Mouse (Mus musculus): ENCODE measurements around the gene Gm7075. TPM values are rescaled to one million over a fixed set of nuclear protein-coding genes. Genes with fewer than 3 reads are reported as not detected.

Gm7075 gene
- polyA plus RNA-seq, 1 experiment: not detected

GRCm38 (mm10) chr10:63439694-63440228 lies 18.2 kb upstream of the Gm7075 start:
- TF ChIP-seq MYOD1 (IDR thresholded peaks at IDR 0.05; ENCODE audit: control insufficient read depth, insufficient read length, low read depth) (no peak), CEBPB (IDR thresholded peaks at IDR 0.05; ENCODE audit: low read depth) (no peak), USF1 (IDR thresholded peaks at IDR 0.05; ENCODE audit: low read depth) (no peak), MYOG (IDR thresholded peaks at IDR 0.05; ENCODE audit: control insufficient read depth, extremely low read depth, insufficient read length) (no peak), CTCF (IDR thresholded peaks at IDR 0.05; ENCODE audit: control insufficient read depth, insufficient read depth, insufficient read length) (no peak), MAX (IDR thresholded peaks at IDR 0.05) (no peak), FOSL1 (IDR thresholded peaks at IDR 0.05; ENCODE audit: insufficient read depth, low read length, poor library complexity, severe bottlenecking) (no peak)
- Histone ChIP-seq H3ac (ENCODE audit: control insufficient read depth, insufficient read length, low read depth) (no peak overlapping the region), H3K79me3 (ENCODE audit: low read depth) (no peaks in the 10 kb centered on the region), H3K36me3 (ENCODE audit: control insufficient read depth, insufficient read depth) (no peaks in the 10 kb centered on the region), H3K79me2 (ENCODE audit: control insufficient read depth, insufficient read depth) (no peaks in the 10 kb centered on the region), H3K4me3 (ENCODE audit: insufficient read depth, poor library complexity, severe bottlenecking) (no peak overlapping the region), H3K27me3 (ENCODE audit: control insufficient read depth, insufficient read depth, insufficient read length) (no peaks in the 10 kb centered on the region)

- no peaks in the 10 kb centered on the region for H3K27me3 ChIP-seq (ENCODE audit: control insufficient read depth, insufficient read depth, insufficient read length)
- no peak overlapping the region for H3ac ChIP-seq (ENCODE audit: control insufficient read depth, insufficient read length, low read depth)
- no peak overlapping the region for H3K4me3 ChIP-seq (ENCODE audit: insufficient read depth, poor library complexity, severe bottlenecking)
- TF ChIP-seq CEBPB (IDR thresholded peaks at IDR 0.05; ENCODE audit: low read depth) (no peak), FOSL1 (IDR thresholded peaks at IDR 0.05; ENCODE audit: insufficient read depth, low read length, poor library complexity, severe bottlenecking) (no peak), CTCF (IDR thresholded peaks at IDR 0.05; ENCODE audit: control insufficient read depth, insufficient read depth, insufficient read length) (no peak), MAX (IDR thresholded peaks at IDR 0.05) (no peak), MYOD1 (IDR thresholded peaks at IDR 0.05; ENCODE audit: control insufficient read depth, insufficient read length, low read depth) (no peak), USF1 (IDR thresholded peaks at IDR 0.05; ENCODE audit: low read depth) (no peak), MYOG (IDR thresholded peaks at IDR 0.05; ENCODE audit: control insufficient read depth, extremely low read depth, insufficient read length) (no peak)
- no peaks in the 10 kb centered on the region for H3K79me2 ChIP-seq (ENCODE audit: control insufficient read depth, insufficient read depth)
- no peaks in the 10 kb centered on the region for H3K79me3 ChIP-seq (ENCODE audit: low read depth)
- no peaks in the 10 kb centered on the region for H3K36me3 ChIP-seq (ENCODE audit: control insufficient read depth, insufficient read depth)
These were observed 17.2 kb upstream of the Gm7075 start for GRCm38 (mm10) chr10:63438736-63439262.

GRCm38 (mm10) chr10:63432887-63433286 lies 11.3 kb upstream of the Gm7075 start:
- Histone ChIP-seq H3K27me3 (ENCODE audit: control insufficient read depth, insufficient read depth, insufficient read length) (no peaks in the 10 kb centered on the region), H3K4me3 (ENCODE audit: insufficient read depth, poor library complexity, severe bottlenecking) (no peak overlapping the region), H3K79me2 (ENCODE audit: control insufficient read depth, insufficient read depth) (no peaks in the 10 kb centered on the region), H3K36me3 (ENCODE audit: control insufficient read depth, insufficient read depth) (no peaks in the 10 kb centered on the region), H3K79me3 (ENCODE audit: low read depth) (no peaks in the 10 kb centered on the region), H3ac (ENCODE audit: control insufficient read depth, insufficient read length, low read depth) (no peak overlapping the region)
- TF ChIP-seq MAX (IDR thresholded peaks at IDR 0.05): no peak
- TF ChIP-seq USF1 (IDR thresholded peaks at IDR 0.05; ENCODE audit: low read depth): no peak
- no peak for TF ChIP-seq FOSL1 (IDR thresholded peaks at IDR 0.05; ENCODE audit: insufficient read depth, low read length, poor library complexity, severe bottlenecking)
- no peak for TF ChIP-seq MYOD1 (IDR thresholded peaks at IDR 0.05; ENCODE audit: control insufficient read depth, insufficient read length, low read depth)
- TF ChIP-seq CTCF (IDR thresholded peaks at IDR 0.05; ENCODE audit: control insufficient read depth, insufficient read depth, insufficient read length): no peak
- no peak for TF ChIP-seq MYOG (IDR thresholded peaks at IDR 0.05; ENCODE audit: control insufficient read depth, extremely low read depth, insufficient read length)
- no peak for TF ChIP-seq CEBPB (IDR thresholded peaks at IDR 0.05; ENCODE audit: low read depth)

GRCm38 (mm10) chr10:63432099-63432498 lies 10.5 kb upstream of the Gm7075 start:
- H3K36me3 ChIP-seq (ENCODE audit: control insufficient read depth, insufficient read depth): no peaks in the 10 kb centered on the region
- H3K79me2 ChIP-seq (ENCODE audit: control insufficient read depth, insufficient read depth): no peaks in the 10 kb centered on the region
- no peak overlapping the region for H3K4me3 ChIP-seq (ENCODE audit: insufficient read depth, poor library complexity, severe bottlenecking)
- TF ChIP-seq FOSL1 (IDR thresholded peaks at IDR 0.05; ENCODE audit: insufficient read depth, low read length, poor library complexity, severe bottlenecking) (no peak), CTCF (IDR thresholded peaks at IDR 0.05; ENCODE audit: control insufficient read depth, insufficient read depth, insufficient read length) (no peak), MAX (IDR thresholded peaks at IDR 0.05) (no peak), MYOD1 (IDR thresholded peaks at IDR 0.05; ENCODE audit: control insufficient read depth, insufficient read length, low read depth) (no peak)
- H3K79me3 ChIP-seq (ENCODE audit: low read depth): no peaks in the 10 kb centered on the region
- H3ac ChIP-seq (ENCODE audit: control insufficient read depth, insufficient read length, low read depth): no peak overlapping the region
- no peaks in the 10 kb centered on the region for H3K27me3 ChIP-seq (ENCODE audit: control insufficient read depth, insufficient read depth, insufficient read length)

GRCm38 (mm10) chr10:63431221-63431736 lies 9.7 kb upstream of the Gm7075 start:
- Histone ChIP-seq H3K4me3 (ENCODE audit: insufficient read depth, poor library complexity, severe bottlenecking) (no peak overlapping the region), H3ac (ENCODE audit: control insufficient read depth, insufficient read length, low read depth) (no peak overlapping the region)
- TF ChIP-seq CEBPB (IDR thresholded peaks at IDR 0.05; ENCODE audit: low read depth): no peak
- no peak for TF ChIP-seq MAX (IDR thresholded peaks at IDR 0.05)
- TF ChIP-seq USF1 (IDR thresholded peaks at IDR 0.05; ENCODE audit: low read depth): no peak
- no peak for TF ChIP-seq CTCF (IDR thresholded peaks at IDR 0.05; ENCODE audit: control insufficient read depth, insufficient read depth, insufficient read length)
- TF ChIP-seq MYOD1 (IDR thresholded peaks at IDR 0.05; ENCODE audit: control insufficient read depth, insufficient read length, low read depth): no peak
- TF ChIP-seq FOSL1 (IDR thresholded peaks at IDR 0.05; ENCODE audit: insufficient read depth, low read length, poor library complexity, severe bottlenecking): no peak
- TF ChIP-seq MYOG (IDR thresholded peaks at IDR 0.05; ENCODE audit: control insufficient read depth, extremely low read depth, insufficient read length): no peak

More at GRCm38 (mm10) chr10:63431221-63431736, 9.7 kb upstream of the Gm7075 start:
- no peaks in the 10 kb centered on the region for H3K27me3 ChIP-seq (ENCODE audit: control insufficient read depth, insufficient read depth, insufficient read length)
- no peaks in the 10 kb centered on the region for H3K36me3 ChIP-seq (ENCODE audit: control insufficient read depth, insufficient read depth)
- H3K79me2 ChIP-seq (ENCODE audit: control insufficient read depth, insufficient read depth): no peaks in the 10 kb centered on the region
- H3K79me3 ChIP-seq (ENCODE audit: low read depth): no peaks in the 10 kb centered on the region
